Mouse (Mus musculus) forelimb bud, embryonic 11.5 days (tissue): ENCODE measurements around the gene Tmtc1.

Source experiments
- DNase-seq: peaks from one replicate; pipeline ENCODE4 v3.0.0-alpha.2; 2012; ENCODE audit warnings: low read depth, low spot score

Tmtc1 gene

GRCm38 (mm10) chr6:148421577-148421976, 22.6 kb downstream of the Tmtc1 start:
- no peak for DNase-seq

DNA sequence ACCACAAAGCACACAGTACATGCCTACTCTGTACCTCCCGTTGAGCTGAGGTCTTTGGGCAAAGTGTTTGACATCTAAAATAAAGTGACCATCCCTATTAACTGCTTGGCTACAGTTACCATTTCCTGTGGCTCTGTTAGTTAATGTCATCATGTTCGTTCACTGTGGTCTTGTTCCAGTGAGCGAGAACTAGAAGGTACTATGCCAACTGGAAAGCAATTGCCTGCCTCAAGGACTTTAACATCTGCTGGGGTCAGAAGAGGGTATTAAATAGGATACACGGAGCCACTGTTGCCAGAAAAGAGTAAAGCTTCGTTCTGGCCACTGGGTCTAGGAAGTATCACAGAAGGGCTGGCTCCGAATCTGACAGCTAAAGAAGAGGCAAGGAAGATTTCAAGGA, 23.8 kb downstream of the Tmtc1 start:
- no peak for DNase-seq

DNA sequence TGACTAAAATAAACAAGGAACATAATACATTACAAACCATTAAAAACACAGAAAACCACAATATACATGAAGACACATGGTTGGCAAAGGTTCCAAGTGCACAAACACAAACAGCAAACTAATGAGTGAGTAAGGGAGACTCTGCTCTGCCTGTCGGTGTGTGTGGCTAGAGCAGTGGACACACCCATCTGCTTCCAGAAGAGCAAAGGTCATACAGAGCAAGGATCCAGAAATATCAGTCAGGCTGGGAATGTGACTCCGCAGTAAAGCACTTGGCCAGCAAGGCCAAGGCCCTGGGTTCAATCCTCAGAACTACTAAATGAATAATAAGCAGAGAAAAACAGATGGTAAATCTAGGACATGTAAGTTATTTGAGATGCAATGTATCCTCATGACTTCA, 27.6 kb downstream of the Tmtc1 start:
- DNase-seq: no peak

DNA sequence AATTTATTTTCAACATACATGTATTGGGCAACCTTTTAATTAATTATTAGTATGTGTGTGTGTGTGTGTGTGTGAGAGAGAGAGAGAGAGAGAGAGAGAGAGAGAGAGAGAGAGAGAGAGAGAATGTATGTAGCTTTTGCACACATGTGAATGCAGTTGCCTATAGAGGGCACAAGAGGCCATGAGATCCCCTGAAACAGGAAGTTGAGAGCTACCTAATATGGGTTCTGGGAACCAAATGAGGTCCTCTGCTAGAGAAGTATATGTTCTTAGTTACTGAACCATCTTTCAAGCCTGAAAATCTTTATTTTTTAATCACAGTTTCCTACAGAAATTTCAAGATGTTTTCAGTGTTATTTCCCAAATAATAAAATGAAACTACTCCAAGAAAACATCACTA, 30.6 kb downstream of the Tmtc1 start:
- no peak for DNase-seq

- DNase-seq: no peak
Observed at GRCm38 (mm10) chr6:148406792-148407490, 37.2 kb downstream of the Tmtc1 start.

DNA sequence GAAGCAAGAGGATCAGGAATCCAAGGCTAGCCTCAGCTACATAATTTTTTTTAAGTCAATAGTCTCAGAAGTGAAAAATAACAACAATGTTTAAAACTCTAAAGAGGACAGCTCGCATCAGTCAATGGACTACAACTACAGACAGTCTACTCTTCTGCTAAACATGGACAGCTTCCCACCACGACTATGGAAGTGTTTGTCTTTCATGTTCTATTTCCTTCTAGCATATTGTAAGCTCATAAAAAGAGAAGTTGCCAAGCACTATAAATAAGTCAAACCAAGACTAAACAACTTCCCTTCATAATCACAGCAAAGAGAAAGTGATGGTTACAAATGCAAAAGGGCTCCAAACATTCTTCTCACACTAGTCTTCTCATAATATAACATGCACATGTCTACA, 38.6 kb downstream of the Tmtc1 start:
- no peak for DNase-seq

DNA sequence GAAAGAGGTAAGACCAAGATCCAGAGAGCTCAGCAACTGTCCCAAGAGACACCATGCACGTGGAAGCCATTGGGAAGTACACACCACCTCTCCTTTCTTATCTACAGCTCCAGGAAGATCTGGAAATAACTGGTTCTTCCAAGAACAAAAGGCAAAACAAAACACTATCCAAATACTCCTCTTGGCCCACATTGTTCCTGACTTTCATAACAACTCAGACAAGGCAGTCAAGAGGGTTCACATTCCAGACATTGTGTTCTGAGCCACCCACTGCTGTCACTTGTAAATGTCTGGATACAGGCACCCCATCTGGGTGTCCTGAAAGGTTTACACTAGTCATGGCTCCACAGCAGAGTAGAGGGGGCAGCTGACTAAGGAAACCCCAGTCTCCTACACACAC, 39.7 kb downstream of the Tmtc1 start:
- DNase-seq: no peak

DNA sequence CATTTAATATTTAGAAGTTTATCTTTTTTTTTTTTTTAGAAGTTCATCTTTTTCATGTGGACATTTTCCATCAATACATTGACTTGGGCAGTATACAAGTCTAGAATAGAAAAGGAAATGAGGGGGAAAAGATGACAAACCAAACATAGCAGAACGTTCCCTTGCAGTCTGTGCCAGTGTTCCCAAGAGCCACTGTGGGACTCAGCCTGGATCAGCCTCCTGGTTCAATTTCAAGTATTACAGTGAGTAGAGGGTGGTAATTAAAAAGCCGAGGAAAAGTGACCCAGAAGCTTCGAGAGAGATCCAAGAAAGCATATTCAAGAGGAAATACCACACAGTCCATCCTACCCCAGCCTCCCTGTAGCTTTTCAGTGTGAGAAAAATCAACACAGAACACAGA, 40.4 kb downstream of the Tmtc1 start:
- no peak for DNase-seq

DNA sequence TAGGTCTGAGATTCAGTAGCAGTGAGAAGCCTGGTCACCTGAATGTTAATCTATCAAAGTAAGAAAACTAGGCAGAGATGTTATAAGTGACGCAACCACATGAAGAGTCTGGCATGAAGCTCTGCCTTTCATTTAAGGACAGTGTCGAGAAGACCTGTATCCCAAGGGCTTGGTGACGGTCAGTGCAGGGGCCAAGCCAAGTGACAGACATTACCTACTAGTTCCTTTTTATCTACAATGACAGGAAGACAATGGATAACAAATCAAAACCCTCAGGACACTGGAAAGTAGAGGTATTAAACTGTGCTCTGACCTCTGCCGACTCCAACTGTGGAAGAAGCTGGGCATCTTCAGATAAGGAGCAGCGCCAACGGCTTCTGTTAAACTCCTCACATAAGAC, 43.2 kb downstream of the Tmtc1 start:
- no peak for DNase-seq

- no peak for DNase-seq
Observed at GRCm38 (mm10) chr6:148399541-148399940, 44.6 kb downstream of the Tmtc1 start.

- DNase-seq: no peak
Observed at GRCm38 (mm10) chr6:148398888-148399287, 45.3 kb downstream of the Tmtc1 start.

DNA sequence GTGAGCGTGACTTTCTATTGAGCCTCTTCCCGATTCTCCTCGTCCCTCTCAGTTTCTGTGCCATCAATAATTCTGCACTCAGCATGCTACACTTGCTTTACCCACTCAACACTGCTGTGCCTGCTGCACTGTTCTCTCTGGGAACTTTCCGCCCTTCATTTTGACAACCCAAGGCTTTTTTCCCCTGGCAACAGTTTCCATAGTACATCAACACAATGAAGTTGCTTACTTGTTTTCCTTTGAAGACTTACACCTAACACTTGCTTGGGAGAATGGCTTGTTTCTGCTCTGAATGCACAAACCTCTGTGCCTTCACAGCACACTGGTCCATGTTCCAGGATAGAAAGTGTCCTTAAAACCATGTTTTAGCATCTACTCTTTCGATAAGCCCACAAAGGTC, 46.9 kb downstream of the Tmtc1 start:
- no peak for DNase-seq

- DNase-seq: peak; percentile 9
Observed at GRCm38 (mm10) chr6:148395272-148395671, 48.9 kb downstream of the Tmtc1 start.

GRCm38 (mm10) chr6:148394294-148394693, 49.9 kb downstream of the Tmtc1 start:
- DNase-seq: no peak

DNA sequence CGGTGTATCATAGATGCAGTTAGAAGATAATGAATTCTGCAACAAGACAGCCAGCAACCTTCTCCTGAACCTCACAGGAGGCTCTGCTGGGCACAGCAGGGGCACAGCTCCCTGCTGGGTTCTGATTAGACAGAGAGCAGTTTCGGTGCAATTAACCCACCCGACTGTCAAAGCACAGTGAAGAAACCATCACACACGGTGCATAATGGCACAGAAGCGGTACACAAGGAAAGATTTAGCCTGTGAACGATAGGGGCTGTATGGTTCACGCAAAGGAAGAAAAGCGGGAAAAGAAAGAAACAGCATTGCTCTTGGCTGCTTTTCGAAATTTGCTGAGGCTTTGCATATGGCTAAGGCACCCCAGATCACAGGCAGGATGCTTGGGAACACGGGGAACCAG, 52.0 kb downstream of the Tmtc1 start:
- no peak for DNase-seq

DNA sequence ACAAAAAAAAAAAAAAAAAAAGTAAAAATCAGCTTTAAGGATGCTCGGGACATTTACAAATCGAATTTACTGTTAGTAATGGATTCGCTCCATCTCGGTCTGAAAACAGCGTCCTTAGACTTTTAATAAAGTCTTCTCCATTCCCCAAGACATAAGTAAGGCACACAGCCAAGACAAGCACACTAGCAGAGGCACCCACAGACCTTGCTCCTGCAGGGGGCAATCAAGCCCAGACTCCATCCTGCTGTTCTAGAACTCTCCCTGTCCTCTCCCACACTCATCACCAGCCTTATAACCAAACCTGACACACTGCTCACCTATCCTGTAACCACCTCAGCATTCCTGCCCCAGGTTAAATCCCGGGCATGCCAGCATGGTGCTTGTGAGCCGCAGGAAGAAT, 52.9 kb downstream of the Tmtc1 start:
- DNase-seq: no peak

- DNase-seq: no peak
Observed at GRCm38 (mm10) chr6:148390630-148391276, 53.4 kb downstream of the Tmtc1 start.

- no peak for DNase-seq
Observed at GRCm38 (mm10) chr6:148387990-148388389, 56.2 kb downstream of the Tmtc1 start.

DNA sequence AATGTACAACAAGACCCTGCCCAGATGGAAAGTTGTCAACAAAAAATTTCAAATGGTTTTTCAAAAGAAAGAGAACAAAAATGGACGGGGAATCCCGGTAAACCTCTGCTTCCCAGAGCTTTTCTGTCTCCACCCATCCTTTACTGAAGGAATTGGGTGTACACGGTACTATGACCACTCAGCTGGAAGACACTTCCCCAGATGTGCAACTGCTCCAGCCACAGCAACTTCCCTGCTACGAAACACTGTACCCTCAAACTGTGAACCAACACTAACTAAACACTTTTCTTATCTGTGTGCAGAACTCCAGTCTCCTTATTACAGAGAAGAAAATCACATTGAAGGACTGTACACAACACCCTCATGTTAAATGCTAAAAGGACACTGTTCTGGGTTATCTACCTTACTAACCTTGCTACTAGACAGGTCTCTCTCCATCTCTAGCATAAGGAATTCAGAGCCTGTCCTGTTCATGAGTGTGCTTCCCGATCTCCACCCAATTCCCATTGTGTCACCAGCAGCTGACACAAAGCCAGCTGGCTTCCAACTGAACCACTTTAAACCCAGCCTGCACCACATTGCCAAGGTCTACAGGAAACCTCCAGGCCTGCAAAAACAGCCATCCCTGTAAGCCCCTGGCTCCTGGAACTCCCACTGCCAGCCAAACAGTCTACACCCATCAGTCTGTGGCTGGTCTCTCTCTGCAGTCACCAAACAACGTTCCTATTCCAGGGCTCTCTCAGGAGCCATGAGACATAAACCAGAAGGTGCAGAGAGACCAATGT, 59.9 kb downstream of the Tmtc1 start:
- no peak for DNase-seq

GRCm38 (mm10) chr6:148381163-148381782, 62.9 kb downstream of the Tmtc1 start:
- no peak for DNase-seq

- no peak for DNase-seq
Observed at GRCm38 (mm10) chr6:148375618-148376209, 68.5 kb downstream of the Tmtc1 start.

DNA sequence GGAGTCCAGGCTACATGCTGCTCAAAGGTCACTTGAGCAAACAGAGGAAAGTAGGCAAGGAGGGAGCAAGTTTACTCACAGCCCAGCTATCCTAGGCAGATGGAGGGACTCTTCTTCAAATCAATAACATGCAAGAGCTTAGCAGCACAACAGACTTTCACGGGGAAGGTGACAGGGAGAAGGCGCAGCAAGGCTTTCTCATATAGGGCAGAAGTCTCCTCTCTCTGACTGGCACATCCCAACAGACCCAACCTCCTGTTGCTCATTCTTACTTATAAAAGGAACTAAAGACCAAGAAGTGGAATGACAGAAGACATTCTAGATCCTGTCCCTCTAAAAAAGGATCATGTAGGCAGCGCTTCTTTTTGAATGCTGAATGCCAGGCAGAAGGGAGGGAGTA, 69.2 kb downstream of the Tmtc1 start:
- DNase-seq: no peak
